Mouse (Mus musculus): ENCODE data around the gene Adamts16. TPM values are rescaled to one million over a fixed set of nuclear protein-coding genes. Genes with fewer than 3 reads are reported as not detected.

The Adamts16 gene
- polyA plus RNA-seq, 1 experiment: 0.13 TPM

DNA sequence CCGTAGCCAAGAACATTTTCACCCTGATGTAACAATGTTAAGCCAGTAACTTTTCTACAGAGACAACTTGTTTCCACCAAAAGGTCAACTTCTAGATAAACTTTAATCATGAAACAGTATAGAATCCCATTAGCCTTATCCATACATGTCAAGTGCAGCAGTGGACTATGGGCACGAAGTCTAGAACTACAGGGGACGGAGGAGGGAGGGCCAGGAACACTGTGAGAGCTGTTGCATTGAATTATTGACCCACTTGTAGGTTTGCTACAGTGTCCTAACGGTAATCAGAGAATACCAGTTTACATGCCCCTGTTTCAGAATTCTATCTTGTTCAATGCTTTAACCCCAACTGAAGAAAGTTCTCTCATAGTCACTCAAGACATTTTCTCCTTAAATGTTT is 48.0 kb downstream of the Adamts16 start:
- 85% methylated on average over 4 of the region's 4 CpGs for WGBS
- no peak overlapping the region for H3K27ac ChIP-seq (ENCODE audit: control insufficient read depth, insufficient read depth, low read length)
- no peak overlapping the region for H3K4me3 ChIP-seq (ENCODE audit: control insufficient read depth, insufficient read depth, low read length)

GRCm38 (mm10) chr13:70792950-70793349 is 48.7 kb downstream of the Adamts16 start:
- TF ChIP-seq CTCF (IDR thresholded peaks at IDR 0.05; ENCODE audit: borderline replicate concordance, control insufficient read depth, extremely low read depth, insufficient read depth, low read length, poor library complexity): no peak
- no peak for TF ChIP-seq POLR2A (IDR thresholded peaks at IDR 0.05; ENCODE audit: control insufficient read depth, extremely low read depth, insufficient read depth, low read length, poor library complexity)
- H3K4me1 ChIP-seq (replicated peaks; ENCODE audit: control insufficient read depth, insufficient read depth, low read length): no peaks in the 10 kb centered on the region
- H3K27ac ChIP-seq (ENCODE audit: control insufficient read depth, insufficient read depth, low read length): no peak overlapping the region
- H3K4me3 ChIP-seq (ENCODE audit: control insufficient read depth, insufficient read depth, low read length): no peak overlapping the region
- H3K27me3 ChIP-seq (ENCODE audit: control insufficient read depth, insufficient read depth, low read length): no peaks in the 10 kb centered on the region
- H3K36me3 ChIP-seq (ENCODE audit: control insufficient read depth, insufficient read depth, low read length): no peaks in the 10 kb centered on the region
- WGBS: 96% methylated on average over 7 of the region's 7 CpGs
- no peak for DNase-seq

More for the DNA sequence above, 48.0 kb downstream of the Adamts16 start:
- no peak for TF ChIP-seq POLR2A (IDR thresholded peaks at IDR 0.05; ENCODE audit: control insufficient read depth, extremely low read depth, insufficient read depth, low read length, poor library complexity)
- TF ChIP-seq CTCF (IDR thresholded peaks at IDR 0.05; ENCODE audit: borderline replicate concordance, control insufficient read depth, extremely low read depth, insufficient read depth, low read length, poor library complexity): no peak
- DNase-seq: no peak
- Histone ChIP-seq H3K27me3 (ENCODE audit: control insufficient read depth, insufficient read depth, low read length) (no peaks in the 10 kb centered on the region), H3K4me1 (replicated peaks; ENCODE audit: control insufficient read depth, insufficient read depth, low read length) (no peaks in the 10 kb centered on the region), H3K36me3 (ENCODE audit: control insufficient read depth, insufficient read depth, low read length) (no peaks in the 10 kb centered on the region)

DNA sequence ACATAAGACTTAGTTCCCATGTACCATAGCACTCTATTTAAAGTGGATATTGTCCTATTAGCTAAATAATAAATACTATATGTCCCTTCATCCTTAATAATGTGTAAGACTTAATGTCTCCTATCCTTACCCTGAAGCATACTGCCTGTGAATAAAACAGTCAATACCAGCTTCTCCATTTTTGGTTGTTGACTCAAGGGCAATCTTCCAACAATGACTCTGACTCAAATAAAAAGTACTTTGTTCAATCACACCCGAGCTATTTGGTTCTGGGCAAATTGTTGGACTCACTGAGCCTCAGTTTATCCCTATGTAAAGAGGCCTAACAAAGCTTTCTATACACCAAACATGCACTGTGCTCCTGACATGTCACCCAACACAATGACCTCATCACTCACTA is 51.8 kb downstream of the Adamts16 start:
- DNase-seq: no peak
- H3K27me3 ChIP-seq (ENCODE audit: control insufficient read depth, insufficient read depth, low read length): no peaks in the 10 kb centered on the region
- no peaks in the 10 kb centered on the region for H3K4me1 ChIP-seq (replicated peaks; ENCODE audit: control insufficient read depth, insufficient read depth, low read length)
- no peak overlapping the region for H3K4me3 ChIP-seq (ENCODE audit: control insufficient read depth, insufficient read depth, low read length)
- TF ChIP-seq POLR2A (IDR thresholded peaks at IDR 0.05; ENCODE audit: control insufficient read depth, extremely low read depth, insufficient read depth, low read length, poor library complexity) (no peak), CTCF (IDR thresholded peaks at IDR 0.05; ENCODE audit: borderline replicate concordance, control insufficient read depth, extremely low read depth, insufficient read depth, low read length, poor library complexity) (no peak)
- no peak overlapping the region for H3K27ac ChIP-seq (ENCODE audit: control insufficient read depth, insufficient read depth, low read length)
- no peaks in the 10 kb centered on the region for H3K36me3 ChIP-seq (ENCODE audit: control insufficient read depth, insufficient read depth, low read length)
- 67% methylated on average over 1 of the region's 1 CpGs for WGBS

DNA sequence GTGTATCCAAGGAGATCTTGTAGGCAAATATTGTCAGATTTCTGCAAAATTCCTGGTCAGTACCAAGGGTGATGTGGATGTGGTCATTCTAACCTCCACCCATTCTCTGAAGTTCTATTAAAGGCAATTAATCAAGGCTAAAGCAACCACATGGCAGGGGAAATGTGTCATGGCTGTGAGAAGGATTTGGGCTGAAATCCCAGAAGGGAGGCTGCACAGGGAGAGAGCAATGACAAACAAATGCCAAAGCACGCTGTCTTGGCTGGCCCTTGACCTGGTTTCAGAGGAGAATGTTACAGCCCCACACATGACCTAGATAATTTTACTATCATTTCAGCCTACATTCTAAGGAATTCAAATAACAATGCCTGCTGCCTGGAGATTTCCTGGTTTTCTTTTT is 52.6 kb downstream of the Adamts16 start:
- no peak for TF ChIP-seq CTCF (IDR thresholded peaks at IDR 0.05; ENCODE audit: borderline replicate concordance, control insufficient read depth, extremely low read depth, insufficient read depth, low read length, poor library complexity)
- Histone ChIP-seq H3K27me3 (ENCODE audit: control insufficient read depth, insufficient read depth, low read length) (no peaks in the 10 kb centered on the region), H3K4me1 (replicated peaks; ENCODE audit: control insufficient read depth, insufficient read depth, low read length) (no peaks in the 10 kb centered on the region), H3K27ac (ENCODE audit: control insufficient read depth, insufficient read depth, low read length) (no peak overlapping the region), H3K36me3 (ENCODE audit: control insufficient read depth, insufficient read depth, low read length) (no peaks in the 10 kb centered on the region), H3K4me3 (ENCODE audit: control insufficient read depth, insufficient read depth, low read length) (no peak overlapping the region)
- 80% methylated on average over 1 of the region's 1 CpGs for WGBS
- DNase-seq: no peak

DNA sequence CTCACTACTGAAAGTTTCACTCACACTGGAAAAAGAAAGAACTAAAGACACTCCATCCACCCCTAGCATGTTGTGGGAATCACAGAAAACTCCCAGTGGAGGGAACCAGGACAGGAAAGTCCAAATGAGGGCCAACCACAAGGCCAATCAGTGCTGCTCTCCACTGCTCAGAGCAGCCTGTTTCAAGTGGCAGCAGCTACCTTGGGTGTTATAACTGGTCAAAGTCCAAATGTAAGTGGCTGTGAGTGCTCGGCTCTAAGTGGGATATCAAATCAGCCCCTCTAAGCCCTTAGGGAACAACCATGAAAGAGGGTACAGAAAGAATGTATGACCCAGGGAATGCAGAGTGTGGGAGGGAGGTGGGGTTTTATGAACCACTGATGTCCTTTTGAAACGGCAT is 56.5 kb downstream of the Adamts16 start:
- Histone ChIP-seq H3K27ac (ENCODE audit: control insufficient read depth, insufficient read depth, low read length) (no peak overlapping the region), H3K4me1 (replicated peaks; ENCODE audit: control insufficient read depth, insufficient read depth, low read length) (no peaks in the 10 kb centered on the region), H3K27me3 (ENCODE audit: control insufficient read depth, insufficient read depth, low read length) (no peaks in the 10 kb centered on the region), H3K4me3 (ENCODE audit: control insufficient read depth, insufficient read depth, low read length) (no peak overlapping the region), H3K36me3 (ENCODE audit: control insufficient read depth, insufficient read depth, low read length) (no peaks in the 10 kb centered on the region)
- 94% methylated on average over 2 of the region's 2 CpGs for WGBS
- no peak for DNase-seq
- TF ChIP-seq CTCF (IDR thresholded peaks at IDR 0.05; ENCODE audit: borderline replicate concordance, control insufficient read depth, extremely low read depth, insufficient read depth, low read length, poor library complexity) (no peak), POLR2A (IDR thresholded peaks at IDR 0.05; ENCODE audit: control insufficient read depth, extremely low read depth, insufficient read depth, low read length, poor library complexity) (no peak)

GRCm38 (mm10) chr13:70784126-70784525 is 57.5 kb downstream of the Adamts16 start:
- no peak overlapping the region for H3K4me3 ChIP-seq (ENCODE audit: control insufficient read depth, insufficient read depth, low read length)
- DNase-seq: no peak
- no peaks in the 10 kb centered on the region for H3K36me3 ChIP-seq (ENCODE audit: control insufficient read depth, insufficient read depth, low read length)
- no peak overlapping the region for H3K27ac ChIP-seq (ENCODE audit: control insufficient read depth, insufficient read depth, low read length)
- no peak for TF ChIP-seq CTCF (IDR thresholded peaks at IDR 0.05; ENCODE audit: borderline replicate concordance, control insufficient read depth, extremely low read depth, insufficient read depth, low read length, poor library complexity)
- TF ChIP-seq POLR2A (IDR thresholded peaks at IDR 0.05; ENCODE audit: control insufficient read depth, extremely low read depth, insufficient read depth, low read length, poor library complexity): no peak
- no peaks in the 10 kb centered on the region for H3K4me1 ChIP-seq (replicated peaks; ENCODE audit: control insufficient read depth, insufficient read depth, low read length)
- H3K27me3 ChIP-seq (ENCODE audit: control insufficient read depth, insufficient read depth, low read length): no peaks in the 10 kb centered on the region
- 81% methylated on average over 5 of the region's 5 CpGs for WGBS

- Histone ChIP-seq H3K36me3 (ENCODE audit: control insufficient read depth, insufficient read depth, low read length) (no peaks in the 10 kb centered on the region), H3K4me3 (ENCODE audit: control insufficient read depth, insufficient read depth, low read length) (no peak overlapping the region), H3K27me3 (ENCODE audit: control insufficient read depth, insufficient read depth, low read length) (no peaks in the 10 kb centered on the region), H3K4me1 (replicated peaks; ENCODE audit: control insufficient read depth, insufficient read depth, low read length) (no peaks in the 10 kb centered on the region), H3K27ac (ENCODE audit: control insufficient read depth, insufficient read depth, low read length) (no peak overlapping the region)
- WGBS: 80% methylated on average over 7 of the region's 7 CpGs
- no peak for TF ChIP-seq CTCF (IDR thresholded peaks at IDR 0.05; ENCODE audit: borderline replicate concordance, control insufficient read depth, extremely low read depth, insufficient read depth, low read length, poor library complexity)
- no peak for TF ChIP-seq POLR2A (IDR thresholded peaks at IDR 0.05; ENCODE audit: control insufficient read depth, extremely low read depth, insufficient read depth, low read length, poor library complexity)
- no peak for DNase-seq
Observed at GRCm38 (mm10) chr13:70779781-70780180, 61.8 kb downstream of the Adamts16 start.

Data from thymus, adult 2 months (tissue).